Mouse (Mus musculus) liver, postnatal 0 days (tissue): Measurements from ENCODE around the gene Gdpd5. TPM values are rescaled to one million over a fixed set of nuclear protein-coding genes. Genes with fewer than 3 reads are reported as not detected.

ENCODE experiments used
- ATAC-seq: fragments of 200-750 bp; cut with Nextera tagmentation; 2 replicates; pipeline ENCODE4 v1.8.0; 2017; ENCODE audit warnings: mild to moderate bottlenecking, moderate library complexity
- DNase-seq: peaks from one replicate; pipeline ENCODE4 v3.0.0-alpha.2; 2016
- H3K27ac ChIP-seq: fragments of 300-500 bp; sonication (generic); 2 replicates; pipeline ENCODE4 v1.5.1; 2014; ENCODE audit warnings: antibody characterized with exemption, moderate library complexity, mild to moderate bottlenecking, low read depth
- H3K27me3 ChIP-seq: fragments of 300-500 bp; sonication (generic); 2 replicates; pipeline ENCODE4 v1.6.1; 2014; ENCODE audit warnings: low read length, control low read depth, mixed read lengths; ENCODE audit not compliant: insufficient read depth
- H3K36me3 ChIP-seq: fragments of 300-500 bp; sonication (generic); replicated peaks from 2 replicates; pipeline ENCODE4 v1.6.1; 2014; ENCODE audit warnings: mild to moderate bottlenecking, control low read depth, low read length, moderate library complexity, mixed read lengths; ENCODE audit not compliant: insufficient read depth
- H3K4me1 ChIP-seq: fragments of 300-500 bp; sonication (generic); 2 replicates; pipeline ENCODE4 v1.6.1; 2014; ENCODE audit warnings: antibody characterized with exemption, mild to moderate bottlenecking, control low read depth; ENCODE audit not compliant: insufficient read depth
- H3K4me2 ChIP-seq: fragments of 300-500 bp; sonication (generic); 2 replicates; pipeline ENCODE4 v1.6.1; 2014; ENCODE audit warnings: low read depth, mild to moderate bottlenecking, low read length, moderate library complexity, mixed read lengths
- H3K4me3 ChIP-seq: fragments of 300-500 bp; sonication (generic); 2 replicates; pipeline ENCODE4 v1.5.1; 2014; ENCODE audit warnings: low read depth, low read length
- H3K9ac ChIP-seq: fragments of 300-500 bp; sonication (generic); replicated peaks from 2 replicates; pipeline ENCODE4 v1.6.1; 2014; ENCODE audit warnings: mild to moderate bottlenecking, moderate library complexity
- H3K9me3 ChIP-seq: fragments of 300-500 bp; sonication (generic); 2 replicates; pipeline ENCODE4 v1.6.1; 2016; ENCODE audit warnings: mild to moderate bottlenecking, control low read depth, low read length, mixed read lengths
- CTCF ChIP-seq: sonication (generic); IDR thresholded peaks from 2 replicates; pipeline ENCODE4 v1.5.1; 2016; ENCODE audit warnings: antibody characterized with exemption, low read depth
- EP300 ChIP-seq: IDR thresholded peaks from 2 replicates; pipeline ENCODE4 v1.6.1; 2016; ENCODE audit warnings: antibody characterized with exemption, low read depth, mild to moderate bottlenecking
- WGBS: fragments of 180-500 bp; shearing (Covaris S2); extraction: QIAGEN DNeasy Blood & Tissue Kit; methylation state at CpG from one replicate; pipeline ENCODE4 v1.1.7; 2014; ENCODE audit not compliant: insufficient replicate concordance; 5-methylcytosine and 5-hydroxymethylcytosine counted together
- polyA plus RNA-seq: library from polyadenylated mRNA; unstranded; fragments of >200 nt; fragmentation: Nextera tagmentation; extraction: Ambion mirVana; gene quantifications from 2 replicates; pipeline ENCODE4 v1.2.1, GENCODE M21; 2015

Gdpd5 gene
- polyA plus RNA-seq, 1 experiment from 2014 or later: 1.7 TPM

- Histone ChIP-seq H3K4me1 (peaks cover 30% of the 10 kb centered on the region), H3K9ac (peak within 1 kb of the TSS; percentile 84), H3K27ac (peak within 1 kb of the TSS; percentile 82), H3K9me3 (no peaks in the 10 kb centered on the region), H3K27me3 (no peaks in the 10 kb centered on the region), H3K4me3 (peak within 1 kb of the TSS; percentile 80), H3K36me3 (peaks cover 39% of the 10 kb centered on the region), H3K4me2 (peak within 1 kb of the TSS; percentile 89)
- WGBS: under 1% methylated on average over 45 of the region's 45 CpGs
- DNase-seq (peak; percentile 93), ATAC-seq (peak; percentile 98)
- TF ChIP-seq EP300 (peak; percentile 72), CTCF (no peak)
These were observed 102.2 kb downstream of the Gdpd5 start, which contains the start of gene Rps3 for GRCm38 (mm10) chr7:99483271-99483923. Gene Rps3, minus strand, starts transcription at chr7:99483738.

- H3K27me3 ChIP-seq: no peaks in the 10 kb centered on the region
- no peaks in the 10 kb centered on the region for H3K9me3 ChIP-seq
- no peak for ATAC-seq
- H3K4me2 ChIP-seq: peak overlapping the region; percentile 58
- H3K4me1 ChIP-seq: peaks cover 30% of the 10 kb centered on the region
- peaks cover 34% of the 10 kb centered on the region for H3K36me3 ChIP-seq
- 42% methylated on average over 8 of the region's 8 CpGs for WGBS
- H3K27ac ChIP-seq: peak overlapping the region; percentile 25; the same call in 1 of the 2 replicates
- no peak for DNase-seq
- H3K9ac ChIP-seq: no peak overlapping the region
- TF ChIP-seq CTCF: no peak
- TF ChIP-seq EP300: no peak
- H3K4me3 ChIP-seq: peak overlapping the region; percentile 80; the same call in 1 of the 2 replicates
These were observed 102.7 kb downstream of the Gdpd5 start for GRCm38 (mm10) chr7:99483924-99484319.

- TF ChIP-seq CTCF (no peak), EP300 (peak; percentile 58)
- H3K9me3 ChIP-seq: no peaks in the 10 kb centered on the region
- DNase-seq (no peak), ATAC-seq (no peak)
- H3K27me3 ChIP-seq: no peaks in the 10 kb centered on the region
- H3K36me3 ChIP-seq: peaks cover 26% of the 10 kb centered on the region
- H3K4me3 ChIP-seq: no peak overlapping the region
- 79% methylated on average over 1 of the region's 1 CpGs for WGBS
- peaks cover 30% of the 10 kb centered on the region for H3K4me1 ChIP-seq
- no peak overlapping the region for H3K27ac ChIP-seq
- no peak overlapping the region for H3K9ac ChIP-seq
- no peak overlapping the region for H3K4me2 ChIP-seq
These were observed 103.5 kb downstream of the Gdpd5 start for GRCm38 (mm10) chr7:99484679-99485078.

GRCm38 (mm10) chr7:99489708-99490107 is 108.5 kb downstream of the Gdpd5 start:
- Histone ChIP-seq H3K4me2 (no peak overlapping the region), H3K4me1 (no peaks in the 10 kb centered on the region)
- no peak for ATAC-seq

GRCm38 (mm10) chr7:99499128-99499527 is 117.9 kb downstream of the Gdpd5 start:
- Histone ChIP-seq H3K4me1 (peaks cover 3% of the 10 kb centered on the region; the same call in 1 of the 2 replicates), H3K36me3 (no peaks in the 10 kb centered on the region), H3K9me3 (no peaks in the 10 kb centered on the region), H3K9ac (no peak overlapping the region), H3K4me2 (no peak overlapping the region), H3K27ac (no peak overlapping the region), H3K4me3 (no peak overlapping the region), H3K27me3 (no peaks in the 10 kb centered on the region)
- ATAC-seq (no peak), DNase-seq (no peak)
- 68% methylated on average over 1 of the region's 1 CpGs for WGBS
- TF ChIP-seq CTCF (no peak), EP300 (no peak)

More at GRCm38 (mm10) chr7:99489708-99490107, 108.5 kb downstream of the Gdpd5 start:
- H3K9me3 ChIP-seq: no peaks in the 10 kb centered on the region
- H3K36me3 ChIP-seq: no peaks in the 10 kb centered on the region
- no peak for TF ChIP-seq EP300
- no peak for TF ChIP-seq CTCF
- H3K4me3 ChIP-seq: no peak overlapping the region
- no peak overlapping the region for H3K27ac ChIP-seq
- no peak for DNase-seq
- H3K27me3 ChIP-seq: no peaks in the 10 kb centered on the region
- no peak overlapping the region for H3K9ac ChIP-seq
- 75% methylated on average over 5 of the region's 5 CpGs for WGBS

GRCm38 (mm10) chr7:99500201-99500600 is 119.0 kb downstream of the Gdpd5 start:
- Histone ChIP-seq H3K9me3 (no peaks in the 10 kb centered on the region), H3K27ac (peak overlapping the region; percentile 57; the same call in 1 of the 2 replicates), H3K4me3 (no peak overlapping the region), H3K4me1 (peaks cover 3% of the 10 kb centered on the region; the same call in 1 of the 2 replicates), H3K4me2 (no peak overlapping the region), H3K36me3 (no peaks in the 10 kb centered on the region), H3K27me3 (no peaks in the 10 kb centered on the region), H3K9ac (no peak overlapping the region)
- DNase-seq: peak; percentile 89
- WGBS: 1% methylated on average over 8 of the region's 8 CpGs
- ATAC-seq: peak; percentile 88
- TF ChIP-seq EP300 (no peak), CTCF (peak; percentile 99)
